ENCODE assay signal across 18 mouse cellular contexts in genomic region chr17:24892785-24893184, GRCm38 (mm10). TPM values are rescaled to one million over a fixed set of nuclear protein-coding genes. Genes with fewer than 3 reads are reported as not detected.
DNase-seq lines count a peak whose midpoint lies in the region; ATAC-seq lines count a peak whose summit lies in the region.
"Had no signal": no experiment of that assay in that cellular context is flagged by ENCODE, and none has a peak within 500 bp of the region (broad histone marks: within the 10 kb centered on the region; RNA-seq: fewer than 3 reads in every experiment).

No protein-coding gene starts in this region.

- no peaks in the 10 kb centered on the region for H3K27me3 ChIP-seq in erythroblast, embryonic 14.5 days (ENCODE audit: control insufficient read depth)
- H3K27me3 ChIP-seq: embryonic facial prominence, embryonic 13.5 days had no signal

- no peak for ATAC-seq in erythroblast, adult 5-6 weeks (replicated peaks; ENCODE audit: low FRiP score, poor library complexity, severe bottlenecking)
- ATAC-seq: CD4-positive, CD25-positive, alpha-beta regulatory T cell, adult 4 months; hindbrain, embryonic 16.5 days; intestine, embryonic 16.5 days had no signal

- H3K4me1 ChIP-seq in erythroblast, embryonic 14.5 days (ENCODE audit: control insufficient read depth) = peaks cover 78% of the 10 kb centered on the region

- peak; percentile 20 to 32 for DNase-seq in adrenal gland, adult (ENCODE audit: inconsistent age in 2 of 2, low spot score in 1 of 2)
- no peak for DNase-seq in adrenal gland, postnatal 36 days
- DNase-seq in layer of hippocampus, adult 11-12 months (ENCODE audit: low spot score) = peak; percentile 5
- no peak for DNase-seq in layer of hippocampus, adult 9-11 months
- peak; percentile 7 for DNase-seq in Muller cell, postnatal 12 days (ENCODE audit: inconsistent ontology term)
- no peak for DNase-seq in lung, adult 18-20 months
- DNase-seq: gastrocnemius, postnatal 10 days; heart, postnatal 36 days; left cerebral cortex, postnatal 4 days; lung, adult 2 months; thymus, postnatal 14 days had no signal

- peaks cover 81% of the 10 kb centered on the region for H3K36me3 ChIP-seq in erythroblast, embryonic 14.5 days (ENCODE audit: control insufficient read depth)

- peak overlapping the region; percentile 1 for H3K4me3 ChIP-seq in erythroblast, embryonic 14.5 days (replicated peaks)
- H3K4me3 ChIP-seq: layer of hippocampus, adult 2 months had no signal

- H3K9me3 ChIP-seq in erythroblast, embryonic 14.5 days (ENCODE audit: control insufficient read depth, low read length) = no peaks in the 10 kb centered on the region
- H3K9me3 ChIP-seq: embryonic facial prominence, embryonic 13.5 days had no signal

RNA-seq across cellular contexts. Expression of gene Eme2, which starts 2.1 kb away (rescaled TPM):
- 10 to 100 TPM; 41.0 to 42.3 TPM for total RNA-seq in adrenal gland, postnatal 36 days (2021)
- polyA plus RNA-seq in erythroblast, embryonic 14.5 days (2012) = 1.7 and 1.8 TPM in 2 replicates
- total RNA-seq in erythroblast, adult 5-6 weeks (2015; ENCODE audit: low replicate concordance) = 7.1 and 8.6 TPM in 2 replicates
- 10.9 and 12.4 TPM in 2 replicates for total RNA-seq in erythroblast, adult 5-6 weeks (2017; ENCODE audit: low replicate concordance)

RNA-seq across cellular contexts. Expression of gene Mrps34, which starts 2.1 kb away (rescaled TPM):
- 100 to 1,000 TPM; 109 to 177 TPM for total RNA-seq in adrenal gland, postnatal 36 days (2021)
- polyA plus RNA-seq in erythroblast, embryonic 14.5 days (2012) = 6.4 and 7.5 TPM in 2 replicates
- total RNA-seq in erythroblast, adult 5-6 weeks (2015; ENCODE audit: low replicate concordance) = 4.8 and 7.1 TPM in 2 replicates
- 2.0 and 5.0 TPM in 2 replicates for total RNA-seq in erythroblast, adult 5-6 weeks (2017; ENCODE audit: low replicate concordance)

RNA-seq across cellular contexts. Expression of gene Nme3, which starts 3.5 kb away (rescaled TPM):
- total RNA-seq in adrenal gland, postnatal 36 days (2021) = 100 to 1,000 TPM in 1 of 2 experiments, 10 to 100 TPM in 1; 51.3 to 113 TPM
- polyA plus RNA-seq in erythroblast, embryonic 14.5 days (2012) = 14.9 and 16.7 TPM in 2 replicates
- total RNA-seq in erythroblast, adult 5-6 weeks (2015; ENCODE audit: low replicate concordance) = 15.0 and 18.3 TPM in 2 replicates
- total RNA-seq in erythroblast, adult 5-6 weeks (2017; ENCODE audit: low replicate concordance) = 29.1 and 32.2 TPM in 2 replicates

RNA-seq across cellular contexts. Expression of gene Spsb3, which starts 6.3 kb away (rescaled TPM):
- 10 to 100 TPM; 31.2 to 34.7 TPM for total RNA-seq in adrenal gland, postnatal 36 days (2021)
- 9.2 and 10.3 TPM in 2 replicates for polyA plus RNA-seq in erythroblast, embryonic 14.5 days (2012)
- 20.4 and 49.3 TPM in 2 replicates for total RNA-seq in erythroblast, adult 5-6 weeks (2015; ENCODE audit: low replicate concordance)
- 28.2 and 35.1 TPM in 2 replicates for total RNA-seq in erythroblast, adult 5-6 weeks (2017; ENCODE audit: low replicate concordance)

RNA-seq across cellular contexts. Expression of gene Nubp2, which starts 6.6 kb away (rescaled TPM):
- 10 to 100 TPM; 47.7 to 57.9 TPM for total RNA-seq in adrenal gland, postnatal 36 days (2021)
- polyA plus RNA-seq in erythroblast, embryonic 14.5 days (2012) = 7.5 and 12.0 TPM in 2 replicates
- total RNA-seq in erythroblast, adult 5-6 weeks (2015; ENCODE audit: low replicate concordance) = 25.4 and 31.6 TPM in 2 replicates
- total RNA-seq in erythroblast, adult 5-6 weeks (2017; ENCODE audit: low replicate concordance) = 10.6 and 11.4 TPM in 2 replicates

Comparison
In these comparisons a context has a peak if more than half of its experiments do, and no peak if none do; other contexts are left out.
1. DNase-seq: peak in adrenal gland, adult (2 of 2), layer of hippocampus, adult 11-12 months (single experiment) and Muller cell, postnatal 12 days (single experiment); none in adrenal gland, postnatal 36 days (0 of 2), layer of hippocampus, adult 9-11 months (single experiment) and lung, adult 18-20 months (0 of 2).
2. RNA of gene Mrps34, which starts 2.1 kb away (total RNA-seq): 109 to 177 TPM in adrenal gland, postnatal 36 days; 2.0 to 7.1 TPM in erythroblast, adult 5-6 weeks; every median in the first group is over 10 times any median in the second.